Mouse (Mus musculus) hindbrain, embryonic 14.5 days (tissue): ENCODE data around the gene Rasgrf1. TPM values are rescaled to one million over a fixed set of nuclear protein-coding genes. Genes with fewer than 3 reads are reported as not detected.

Source experiments
- ATAC-seq: fragments of 200-750 bp; cut with Nextera tagmentation; 2 replicates; pipeline ENCODE4 v1.8.0; 2017; ENCODE audit warnings: moderate number of reproducible peaks, mild to moderate bottlenecking, moderate TSS enrichment, moderate library complexity; ENCODE audit not compliant: low FRiP score
- DNase-seq: peaks from one replicate; pipeline ENCODE4 v3.0.0-alpha.2; 2015; ENCODE audit warnings: low spot score
- H3K27ac ChIP-seq: fragments of 300-500 bp; sonication (generic); 2 replicates; pipeline ENCODE4 v1.5.1; 2014; ENCODE audit warnings: mild to moderate bottlenecking, moderate library complexity
- H3K27me3 ChIP-seq: fragments of 300-500 bp; sonication (generic); 2 replicates; pipeline ENCODE4 v1.6.1; 2014; ENCODE audit warnings: mild to moderate bottlenecking, low read length, mixed read lengths; ENCODE audit not compliant: control insufficient read depth, insufficient read depth
- H3K36me3 ChIP-seq: fragments of 300-500 bp; sonication (generic); replicated peaks from 2 replicates; pipeline ENCODE4 v1.6.1; 2014; ENCODE audit not compliant: control insufficient read depth, insufficient read depth
- H3K4me1 ChIP-seq: fragments of 300-500 bp; sonication (generic); replicated peaks from 2 replicates; pipeline ENCODE4 v1.6.1; 2014; ENCODE audit warnings: antibody characterized with exemption, low read length, mixed read lengths; ENCODE audit not compliant: control insufficient read depth, insufficient read depth
- H3K4me2 ChIP-seq: fragments of 300-500 bp; sonication (generic); replicated peaks from 2 replicates; pipeline ENCODE4 v1.6.1; 2014; ENCODE audit warnings: mild to moderate bottlenecking, moderate library complexity
- H3K4me3 ChIP-seq: fragments of 300-500 bp; sonication (generic); replicated peaks from 2 replicates; pipeline ENCODE4 v1.5.1; 2014; ENCODE audit warnings: mild to moderate bottlenecking, low read length
- H3K9ac ChIP-seq: fragments of 300-500 bp; sonication (generic); 2 replicates; pipeline ENCODE4 v1.6.1; 2014
- H3K9me3 ChIP-seq: fragments of 300-500 bp; sonication (generic); 2 replicates; pipeline ENCODE4 v1.6.1; 2016; ENCODE audit warnings: low read length; ENCODE audit not compliant: control insufficient read depth
- WGBS: fragments of 180-500 bp; shearing (Covaris S2); extraction: QIAGEN DNeasy Blood & Tissue Kit; methylation state at CpG from one replicate; pipeline ENCODE4 v1.1.7; 2014; 5-methylcytosine and 5-hydroxymethylcytosine counted together
- polyA plus RNA-seq: library from polyadenylated mRNA; unstranded; fragments of >200 nt; fragmentation: Nextera tagmentation; extraction: Ambion mirVana; gene quantifications from 2 replicates; pipeline ENCODE4 v1.2.1, GENCODE M21; 2014

Gene Rasgrf1
- polyA plus RNA-seq, 1 experiment from 2014 or later = 10.1 TPM

- Histone ChIP-seq H3K9me3 (no peaks in the 10 kb centered on the region), H3K4me1 (no peaks in the 10 kb centered on the region), H3K27ac (no peak overlapping the region), H3K36me3 (no peaks in the 10 kb centered on the region), H3K4me3 (no peak overlapping the region), H3K4me2 (no peak overlapping the region), H3K9ac (no peak overlapping the region), H3K27me3 (no peaks in the 10 kb centered on the region)
- WGBS = 37% methylated on average over 5 of the region's 5 CpGs
- peak; percentile 12; the same call in 1 of the 2 replicates for ATAC-seq
- DNase-seq = peak; percentile 62
Measured at GRCm38 (mm10) chr9:89973856-89974255, 64.1 kb downstream of the Rasgrf1 start.

GRCm38 (mm10) chr9:89974463-89974931 is 64.8 kb downstream of the Rasgrf1 start:
- ATAC-seq (peak; percentile 29; the same call in 1 of the 2 replicates), DNase-seq (no peak)
- 76% methylated on average over 10 of the region's 10 CpGs for WGBS
- H3K9ac ChIP-seq = no peak overlapping the region
- no peak overlapping the region for H3K4me2 ChIP-seq
- H3K4me1 ChIP-seq = no peaks in the 10 kb centered on the region
- no peaks in the 10 kb centered on the region for H3K36me3 ChIP-seq
- no peak overlapping the region for H3K27ac ChIP-seq
- H3K4me3 ChIP-seq = no peak overlapping the region
- H3K9me3 ChIP-seq = no peaks in the 10 kb centered on the region
- H3K27me3 ChIP-seq = no peaks in the 10 kb centered on the region

- H3K27ac ChIP-seq = no peak overlapping the region
- no peak overlapping the region for H3K4me2 ChIP-seq
- no peaks in the 10 kb centered on the region for H3K4me1 ChIP-seq
- H3K4me3 ChIP-seq = no peak overlapping the region
- H3K27me3 ChIP-seq = no peaks in the 10 kb centered on the region
- DNase-seq = no peak
- no peak overlapping the region for H3K9ac ChIP-seq
- WGBS = 75% methylated on average over 6 of the region's 6 CpGs
- H3K36me3 ChIP-seq = no peaks in the 10 kb centered on the region
- ATAC-seq = no peak
- no peaks in the 10 kb centered on the region for H3K9me3 ChIP-seq
Measured at GRCm38 (mm10) chr9:89976366-89976940, 66.7 kb downstream of the Rasgrf1 start.

GRCm38 (mm10) chr9:89979248-89979647 is 69.5 kb downstream of the Rasgrf1 start:
- Histone ChIP-seq H3K4me3 (no peak overlapping the region), H3K27ac (no peak overlapping the region), H3K9ac (no peak overlapping the region), H3K4me2 (no peak overlapping the region), H3K27me3 (no peaks in the 10 kb centered on the region), H3K9me3 (no peaks in the 10 kb centered on the region), H3K36me3 (no peaks in the 10 kb centered on the region), H3K4me1 (no peaks in the 10 kb centered on the region)
- ATAC-seq = no peak
- DNase-seq = no peak
- 34% methylated on average over 3 of the region's 3 CpGs for WGBS

GRCm38 (mm10) chr9:89982256-89982655 is 72.5 kb downstream of the Rasgrf1 start:
- Histone ChIP-seq H3K4me3 (no peak overlapping the region), H3K9me3 (no peaks in the 10 kb centered on the region), H3K4me1 (no peaks in the 10 kb centered on the region), H3K27me3 (no peaks in the 10 kb centered on the region), H3K27ac (no peak overlapping the region), H3K36me3 (no peaks in the 10 kb centered on the region), H3K9ac (no peak overlapping the region), H3K4me2 (no peak overlapping the region)
- WGBS = 65% methylated on average over 1 of the region's 1 CpGs
- ATAC-seq (no peak), DNase-seq (no peak)

- no peaks in the 10 kb centered on the region for H3K4me1 ChIP-seq
- DNase-seq (no peak), ATAC-seq (no peak)
Measured at GRCm38 (mm10) chr9:89988053-89988452, 78.3 kb downstream of the Rasgrf1 start.

GRCm38 (mm10) chr9:89988811-89989528 is 79.3 kb downstream of the Rasgrf1 start:
- no peaks in the 10 kb centered on the region for H3K36me3 ChIP-seq
- no peak for DNase-seq
- H3K27ac ChIP-seq = no peak overlapping the region
- H3K4me3 ChIP-seq = no peak overlapping the region
- no peaks in the 10 kb centered on the region for H3K27me3 ChIP-seq
- no peak for ATAC-seq
- H3K4me1 ChIP-seq = no peaks in the 10 kb centered on the region
- no peak overlapping the region for H3K4me2 ChIP-seq
- WGBS = 91% methylated on average over 10 of the region's 10 CpGs
- no peaks in the 10 kb centered on the region for H3K9me3 ChIP-seq
- no peak overlapping the region for H3K9ac ChIP-seq

More at GRCm38 (mm10) chr9:89988053-89988452, 78.3 kb downstream of the Rasgrf1 start:
- Histone ChIP-seq H3K4me2 (no peak overlapping the region), H3K36me3 (no peaks in the 10 kb centered on the region), H3K9me3 (no peaks in the 10 kb centered on the region), H3K4me3 (no peak overlapping the region), H3K27me3 (no peaks in the 10 kb centered on the region), H3K9ac (no peak overlapping the region), H3K27ac (no peak overlapping the region)
- WGBS = 86% methylated on average over 3 of the region's 3 CpGs

GRCm38 (mm10) chr9:90006432-90006831 is 96.7 kb downstream of the Rasgrf1 start:
- 95% methylated on average over 3 of the region's 3 CpGs for WGBS
- Histone ChIP-seq H3K36me3 (no peaks in the 10 kb centered on the region), H3K9me3 (no peaks in the 10 kb centered on the region), H3K27me3 (no peaks in the 10 kb centered on the region), H3K4me2 (no peak overlapping the region), H3K9ac (no peak overlapping the region), H3K4me3 (no peak overlapping the region), H3K27ac (no peak overlapping the region), H3K4me1 (no peaks in the 10 kb centered on the region)
- no peak for ATAC-seq
- DNase-seq = no peak

GRCm38 (mm10) chr9:90007094-90007493 is 97.4 kb downstream of the Rasgrf1 start:
- no peak for DNase-seq
- WGBS = 10% methylated on average over 2 of the region's 2 CpGs
- ATAC-seq = no peak
- Histone ChIP-seq H3K4me3 (no peak overlapping the region), H3K9ac (no peak overlapping the region), H3K4me1 (no peaks in the 10 kb centered on the region), H3K9me3 (no peaks in the 10 kb centered on the region), H3K27me3 (no peaks in the 10 kb centered on the region), H3K27ac (no peak overlapping the region), H3K36me3 (no peaks in the 10 kb centered on the region), H3K4me2 (no peak overlapping the region)
